Comparison of ENCODE assay signal across 14 mouse cellular contexts in the genomic region with DNA sequence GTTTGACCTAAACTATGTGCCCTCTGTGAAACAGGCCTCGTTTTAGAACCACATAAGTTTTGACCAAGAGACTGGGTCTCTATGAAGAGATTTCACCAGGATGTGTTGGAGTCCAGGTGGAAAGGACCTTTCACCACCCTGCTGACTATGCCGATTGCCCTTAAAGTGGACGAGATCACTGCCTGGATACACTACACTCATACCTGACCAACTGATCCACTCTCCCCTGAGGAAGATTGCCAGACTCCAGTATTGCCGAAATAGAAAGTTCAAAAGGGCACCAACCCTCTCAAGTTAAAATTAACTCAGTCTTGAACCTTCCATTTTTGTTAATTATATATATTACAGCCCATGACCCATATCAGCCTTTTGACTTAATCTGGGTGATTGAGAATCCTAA.
"Had no signal": no experiment of that assay in that cellular context is flagged by ENCODE, and none has a peak within 500 bp of the region (broad histone marks: within the 10 kb centered on the region; RNA-seq: fewer than 3 reads in every experiment).

No protein-coding gene starts in this region.

- H3K4me1 ChIP-seq: limb, embryonic 10.5 days; limb, embryonic 13.5 days; midbrain, embryonic 13.5 days had no signal

- H3K27ac ChIP-seq: layer of hippocampus, adult 2 months; limb, embryonic 10.5 days; limb, embryonic 13.5 days; liver, embryonic 14.5 days; macrophage; midbrain, embryonic 13.5 days had no signal

- H3K4me2 ChIP-seq: limb, embryonic 13.5 days; lung, embryonic 14.5 days; midbrain, embryonic 13.5 days had no signal

- DNase-seq: layer of hippocampus, adult 9-11 months; liver; liver, postnatal 0 days; lung, embryonic 14.5 days; thymus, adult 18-20 months; thymus, postnatal 36 days had no signal

- H3K27me3 ChIP-seq: limb, embryonic 13.5 days; midbrain, embryonic 13.5 days had no signal

- H3K9me3 ChIP-seq: limb, embryonic 10.5 days; limb, embryonic 13.5 days; midbrain, embryonic 13.5 days had no signal

- ATAC-seq: intestine, postnatal 0 days; liver, postnatal 0 days; lung, postnatal 0 days; midbrain, embryonic 13.5 days had no signal

- H3K36me3 ChIP-seq: limb, embryonic 10.5 days; limb, embryonic 13.5 days; midbrain, embryonic 13.5 days had no signal

- H3K9ac ChIP-seq: limb, embryonic 13.5 days; liver, embryonic 14.5 days; liver, postnatal 0 days; lung, embryonic 14.5 days; midbrain, embryonic 13.5 days had no signal

- H3K4me3 ChIP-seq: layer of hippocampus, adult 2 months; limb, embryonic 10.5 days; limb, embryonic 13.5 days; midbrain, embryonic 13.5 days had no signal
